Mouse (Mus musculus) forebrain, postnatal 0 days (tissue): ENCODE results near the gene Rpl3. TPM values are rescaled to one million over a fixed set of nuclear protein-coding genes. Genes with fewer than 3 reads are reported as not detected.

ENCODE experiments used
- ATAC-seq: fragments of 200-750 bp; cut with Nextera tagmentation; 2 replicates; pipeline ENCODE4 v1.8.0; 2017; ENCODE audit warnings: mild to moderate bottlenecking, moderate library complexity
- DNase-seq: peaks from one replicate; pipeline ENCODE4 v3.0.0-alpha.2; 2015
- H3K27ac ChIP-seq: fragments of 300-500 bp; sonication (generic); 2 replicates; pipeline ENCODE4 v1.5.1; 2014; ENCODE audit warnings: low read depth, mild to moderate bottlenecking, antibody characterized with exemption, low read length, moderate library complexity, mixed read lengths
- H3K27me3 ChIP-seq: fragments of 300-500 bp; sonication (generic); 2 replicates; pipeline ENCODE4 v1.6.1; 2014; ENCODE audit warnings: mild to moderate bottlenecking, low read length, mixed read lengths; ENCODE audit not compliant: insufficient read depth
- H3K36me3 ChIP-seq: fragments of 300-500 bp; sonication (generic); 2 replicates; pipeline ENCODE4 v1.6.1; 2014; ENCODE audit warnings: mild to moderate bottlenecking, moderate library complexity; ENCODE audit not compliant: insufficient read depth
- H3K4me1 ChIP-seq: fragments of 300-500 bp; sonication (generic); 2 replicates; pipeline ENCODE4 v1.6.1; 2014; ENCODE audit warnings: antibody characterized with exemption; ENCODE audit not compliant: insufficient read depth
- H3K4me2 ChIP-seq: fragments of 300-500 bp; sonication (generic); 2 replicates; pipeline ENCODE4 v1.6.1; 2014; ENCODE audit warnings: low read depth, mild to moderate bottlenecking, moderate library complexity
- H3K4me3 ChIP-seq: fragments of 300-500 bp; sonication (generic); 2 replicates; pipeline ENCODE4 v1.5.1; 2014; ENCODE audit warnings: low read depth, low read length, mixed read lengths
- H3K9ac ChIP-seq: fragments of 300-500 bp; sonication (generic); 2 replicates; pipeline ENCODE4 v1.6.1; 2014; ENCODE audit warnings: mild to moderate bottlenecking
- H3K9me3 ChIP-seq: fragments of 300-500 bp; sonication (generic); 2 replicates; pipeline ENCODE4 v1.6.1; 2016; ENCODE audit warnings: low read length
- CTCF ChIP-seq: sonication (generic); IDR thresholded peaks from 2 replicates; pipeline ENCODE4 v1.5.1; 2016; ENCODE audit warnings: antibody characterized with exemption, control low read depth, low read depth
- WGBS: fragments of 180-500 bp; shearing (Covaris S2); extraction: QIAGEN DNeasy Blood & Tissue Kit; methylation state at CpG from one replicate; pipeline ENCODE4 v1.1.7; 2014; 5-methylcytosine and 5-hydroxymethylcytosine counted together
- polyA plus RNA-seq: library from polyadenylated mRNA; unstranded; fragments of >200 nt; fragmentation: Nextera tagmentation; extraction: Ambion mirVana; gene quantifications from 2 replicates; pipeline ENCODE4 v1.2.1, GENCODE M21; 2015
- total RNA-seq: library from RNA; depleted of rRNA; stranded (reverse); fragments of >200 nt; gene quantifications from 2 replicates; pipeline ENCODE4 v1.2.3, GENCODE M21; 2014; rRNA removed

Rpl3 gene
- total RNA-seq (804 and 1,069 TPM in 2 replicates), polyA plus RNA-seq (578 and 651 TPM in 2 replicates)

GRCm38 (mm10) chr15:80091121-80091955, at the start of gene Rpl3, which contains the start of gene Syngr1:
Rpl3 (minus strand) TSS chr15:80091868.
Syngr1 (plus strand) TSS chr15:80091334.
- H3K27ac ChIP-seq: peak within 1 kb of the TSS; percentile 71
- no peaks in the 10 kb centered on the region for H3K9me3 ChIP-seq

GRCm38 (mm10) chr15:80140878-80141277, 49.2 kb upstream of the Rpl3 start:
- Histone ChIP-seq H3K4me2 (no peak overlapping the region), H3K4me3 (no peak overlapping the region), H3K4me1 (no peaks in the 10 kb centered on the region), H3K27me3 (no peaks in the 10 kb centered on the region), H3K27ac (no peak overlapping the region), H3K36me3 (no peaks in the 10 kb centered on the region; the same call in none of the 2 replicates), H3K9me3 (no peaks in the 10 kb centered on the region), H3K9ac (no peak overlapping the region)
- TF ChIP-seq CTCF: no peak
- DNase-seq (no peak), ATAC-seq (no peak)
- WGBS: 97% methylated on average over 3 of the region's 3 CpGs

More at GRCm38 (mm10) chr15:80091121-80091955, at the start of gene Rpl3, which contains the start of gene Syngr1:
- peak; percentile 80 for ATAC-seq
- peaks cover 13% of the 10 kb centered on the region for H3K4me1 ChIP-seq
- peak within 1 kb of the TSS; percentile 92 for H3K9ac ChIP-seq
- DNase-seq: peak; percentile 93
- H3K36me3 ChIP-seq: no peaks in the 10 kb centered on the region
- no peaks in the 10 kb centered on the region for H3K27me3 ChIP-seq
- H3K4me3 ChIP-seq: peak within 1 kb of the TSS; percentile 88
- peak within 1 kb of the TSS; percentile 84 for H3K4me2 ChIP-seq
- WGBS: 3% methylated on average over 81 of the region's 86 CpGs
- peak; percentile 83 for TF ChIP-seq CTCF

DNA sequence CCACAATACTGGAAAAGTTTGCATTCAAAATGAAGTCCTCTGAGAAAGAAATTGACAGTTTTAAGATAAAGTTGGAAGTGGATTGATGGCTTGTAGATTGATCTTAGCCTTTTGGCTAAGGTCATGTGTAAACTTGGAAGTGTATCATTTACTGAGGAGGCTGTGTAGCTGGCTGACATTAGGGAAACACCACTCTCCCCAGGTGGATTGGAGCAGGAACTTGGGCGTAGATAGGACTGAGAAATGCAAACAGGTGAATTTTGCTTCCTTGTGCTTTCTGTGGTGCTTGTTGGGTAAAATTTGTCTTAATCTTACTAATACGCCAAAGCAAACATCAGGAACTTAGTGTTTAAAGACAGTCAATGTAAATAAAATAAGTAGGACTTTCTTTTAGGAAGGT, 48.6 kb upstream of the Rpl3 start:
- no peak for TF ChIP-seq CTCF
- H3K4me1 ChIP-seq: no peaks in the 10 kb centered on the region

DNA sequence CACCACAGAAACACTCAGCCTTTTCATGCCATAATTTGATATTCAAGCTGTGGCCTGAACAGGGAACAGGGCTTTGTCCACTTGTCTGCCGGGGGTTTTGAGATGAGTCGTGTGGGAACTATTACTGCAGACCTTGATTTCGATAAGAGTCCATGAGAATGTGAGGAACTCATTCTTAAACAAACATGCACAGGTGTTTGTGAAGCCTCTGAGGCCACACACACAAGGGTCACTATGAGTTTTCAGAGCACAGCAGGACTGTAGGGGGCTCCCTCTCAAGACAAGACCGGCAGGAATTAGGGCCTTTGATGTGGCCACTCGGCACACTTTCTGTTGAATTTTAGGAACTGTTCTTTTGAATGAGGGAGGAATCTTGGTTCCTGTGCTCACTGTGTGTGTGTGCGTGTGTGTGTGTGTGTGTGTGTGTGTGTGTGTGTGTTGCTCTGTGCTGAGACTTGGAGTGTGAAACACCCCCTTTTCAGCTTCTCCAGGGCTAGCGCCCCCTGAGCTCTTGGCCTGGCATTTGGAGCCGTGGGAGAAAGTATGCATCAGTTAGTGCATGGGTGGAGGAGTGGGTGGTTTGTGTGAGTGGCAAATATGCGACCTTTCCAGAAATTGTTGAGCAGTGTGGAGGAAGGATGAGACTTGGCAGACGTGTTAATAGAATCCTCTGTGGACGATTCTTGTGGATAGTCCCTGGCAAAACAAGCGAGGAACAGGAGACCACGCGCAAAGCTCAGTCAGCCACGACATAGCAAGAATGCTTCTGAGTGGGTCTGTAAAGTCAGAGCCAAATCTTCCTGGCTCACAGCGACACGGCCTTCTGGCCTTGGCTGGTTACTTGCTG, 46.5 kb upstream of the Rpl3 start:
- H3K36me3 ChIP-seq: no peaks in the 10 kb centered on the region; the same call in 1 of the 2 replicates
- no peak overlapping the region for H3K27ac ChIP-seq
- H3K27me3 ChIP-seq: no peaks in the 10 kb centered on the region
- DNase-seq (no peak), ATAC-seq (no peak)
- TF ChIP-seq CTCF: no peak; the same call in 1 of the 2 replicates
- H3K4me3 ChIP-seq: no peak overlapping the region
- H3K4me2 ChIP-seq: no peak overlapping the region
- H3K9ac ChIP-seq: no peak overlapping the region
- H3K4me1 ChIP-seq: peaks cover 9% of the 10 kb centered on the region; the same call in 1 of the 2 replicates
- 64% methylated on average over 17 of the region's 17 CpGs for WGBS
- no peaks in the 10 kb centered on the region for H3K9me3 ChIP-seq

More for the DNA sequence above, 48.6 kb upstream of the Rpl3 start:
- no peak overlapping the region for H3K9ac ChIP-seq
- H3K4me3 ChIP-seq: no peak overlapping the region
- no peak for ATAC-seq
- no peak overlapping the region for H3K27ac ChIP-seq
- H3K9me3 ChIP-seq: no peaks in the 10 kb centered on the region
- no peaks in the 10 kb centered on the region; the same call in none of the 2 replicates for H3K36me3 ChIP-seq
- 98% methylated on average over 2 of the region's 2 CpGs for WGBS
- H3K27me3 ChIP-seq: no peaks in the 10 kb centered on the region
- no peak overlapping the region for H3K4me2 ChIP-seq
- no peak for DNase-seq

DNA sequence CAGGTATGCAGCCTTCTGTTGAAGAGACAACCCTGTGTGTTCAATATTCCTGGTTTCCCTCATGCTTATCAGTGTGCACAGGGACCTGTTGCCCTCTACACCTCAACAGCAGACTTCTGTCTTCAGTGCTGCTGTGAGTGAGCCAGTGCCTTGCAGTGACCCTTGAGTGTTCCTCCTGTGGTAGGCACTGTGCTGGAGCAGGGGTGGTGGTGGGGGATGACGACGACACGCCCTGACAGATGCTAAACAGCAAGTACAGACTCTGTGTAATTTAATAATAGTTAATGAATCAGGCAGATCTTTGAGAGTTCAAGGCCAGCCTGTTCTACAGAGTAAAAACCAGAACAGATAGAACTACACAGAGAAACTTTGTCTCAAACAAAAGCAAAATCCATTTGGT, 45.0 kb upstream of the Rpl3 start:
- H3K4me1 ChIP-seq: peaks cover 9% of the 10 kb centered on the region; the same call in 1 of the 2 replicates
- no peak overlapping the region for H3K4me3 ChIP-seq
- H3K4me2 ChIP-seq: no peak overlapping the region
- TF ChIP-seq CTCF: no peak
- DNase-seq: no peak
- H3K9ac ChIP-seq: no peak overlapping the region
- no peak overlapping the region for H3K27ac ChIP-seq
- no peaks in the 10 kb centered on the region for H3K9me3 ChIP-seq
- WGBS: 95% methylated on average over 3 of the region's 3 CpGs
- no peaks in the 10 kb centered on the region for H3K27me3 ChIP-seq
- no peak for ATAC-seq
- no peaks in the 10 kb centered on the region; the same call in 1 of the 2 replicates for H3K36me3 ChIP-seq

DNA sequence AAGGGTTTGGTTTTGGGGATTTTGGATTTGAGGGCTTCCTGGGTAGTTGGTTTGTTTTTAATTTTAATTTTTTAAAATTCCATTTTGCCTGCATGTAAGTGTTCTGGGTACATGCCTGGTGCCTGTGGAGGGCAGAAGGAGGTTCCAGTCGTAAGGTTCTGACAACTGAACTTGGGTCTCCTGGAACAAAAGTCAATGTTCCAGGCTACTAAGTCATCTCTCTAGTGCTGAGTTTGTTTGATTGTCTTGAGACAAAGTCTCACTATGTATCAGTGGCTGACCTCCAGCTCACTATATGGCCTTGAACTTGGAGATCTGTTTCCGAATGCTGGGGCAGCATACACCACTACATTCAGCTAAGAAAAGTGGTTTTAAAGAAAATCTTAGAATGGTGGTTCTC, 43.8 kb upstream of the Rpl3 start:
- 94% methylated on average over 2 of the region's 2 CpGs for WGBS
- DNase-seq (no peak), ATAC-seq (no peak)
- no peaks in the 10 kb centered on the region for H3K27me3 ChIP-seq
- no peaks in the 10 kb centered on the region; the same call in 1 of the 2 replicates for H3K36me3 ChIP-seq
- H3K27ac ChIP-seq: no peak overlapping the region
- H3K4me3 ChIP-seq: no peak overlapping the region
- peaks cover 9% of the 10 kb centered on the region; the same call in 1 of the 2 replicates for H3K4me1 ChIP-seq
- no peaks in the 10 kb centered on the region for H3K9me3 ChIP-seq
- H3K4me2 ChIP-seq: no peak overlapping the region
- TF ChIP-seq CTCF: no peak
- H3K9ac ChIP-seq: no peak overlapping the region
